Mouse (Mus musculus) kidney, postnatal 14 days (tissue): ENCODE data around the gene Smg6.
A peak's percentile ranks its signal among the peaks of the same experiment; 100 is the strongest.
"Not testable (repeated sequence)": the region's sequence is repeated elsewhere in the genome, so short reads cannot be mapped to it uniquely, and the experiment has no call there.

Source experiments
- DNase-seq: peaks from one replicate; pipeline ENCODE4 v3.0.0; 2022; ENCODE audit warnings: mixed read lengths

Gene Smg6

DNA sequence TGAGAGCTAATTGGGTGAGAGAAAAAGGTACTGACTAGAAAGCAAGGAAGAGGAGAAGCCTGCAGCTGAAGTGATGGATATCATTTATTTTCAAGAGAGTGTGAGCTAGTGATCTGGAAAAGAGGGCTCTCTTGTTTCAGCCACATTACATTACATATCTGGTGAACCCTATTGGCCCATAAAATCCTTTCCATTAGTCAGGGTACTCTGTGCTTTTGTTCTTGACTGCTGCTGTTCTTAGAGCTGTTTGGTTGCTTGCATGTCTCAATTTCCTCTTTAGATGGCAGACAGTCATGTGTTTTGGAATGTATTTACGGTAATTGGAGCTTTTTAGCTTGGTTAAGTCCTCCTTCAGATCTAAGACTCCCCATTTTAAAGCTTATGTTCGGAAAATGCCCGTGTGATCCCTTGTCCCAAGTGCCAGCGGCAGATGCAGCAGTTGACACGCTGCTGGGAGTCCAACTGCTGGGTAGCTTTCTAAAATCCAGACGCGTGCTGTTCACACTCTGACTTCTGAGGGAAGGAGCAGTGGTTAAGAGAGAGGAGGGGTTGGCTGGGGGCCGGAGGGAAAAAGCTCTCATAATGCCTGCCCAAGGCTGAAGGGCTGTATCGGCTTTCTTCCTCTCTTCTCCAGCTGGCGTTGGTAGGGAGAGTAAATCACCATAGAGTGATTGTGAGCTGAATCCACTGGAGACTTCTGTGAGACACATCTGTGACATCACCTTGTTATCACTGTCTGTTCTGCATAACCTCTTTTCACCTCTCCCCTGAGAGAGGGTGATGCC, 75.4 kb downstream of the Smg6 start:
- DNase-seq: no peak

DNA sequence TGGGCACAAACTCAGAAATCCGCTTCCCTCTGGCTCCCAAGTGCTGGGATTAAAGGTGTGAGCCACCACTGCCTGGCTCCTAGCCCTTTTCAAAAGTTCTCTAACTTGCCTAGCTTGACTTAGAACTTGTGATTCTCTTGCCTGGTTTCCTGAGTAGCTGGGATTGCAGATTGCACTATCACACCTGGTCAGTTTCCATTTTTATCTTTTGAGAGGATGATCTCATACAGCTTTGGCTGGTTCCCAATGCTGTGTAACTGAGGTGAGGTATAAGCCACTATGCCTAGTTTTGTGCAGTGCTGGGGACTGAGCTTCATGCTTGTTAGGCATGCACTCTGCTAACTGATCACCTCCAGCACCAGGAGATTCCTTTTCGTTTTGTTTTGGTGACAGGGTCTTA, 82.6 kb downstream of the Smg6 start:
- DNase-seq: no peak

DNA sequence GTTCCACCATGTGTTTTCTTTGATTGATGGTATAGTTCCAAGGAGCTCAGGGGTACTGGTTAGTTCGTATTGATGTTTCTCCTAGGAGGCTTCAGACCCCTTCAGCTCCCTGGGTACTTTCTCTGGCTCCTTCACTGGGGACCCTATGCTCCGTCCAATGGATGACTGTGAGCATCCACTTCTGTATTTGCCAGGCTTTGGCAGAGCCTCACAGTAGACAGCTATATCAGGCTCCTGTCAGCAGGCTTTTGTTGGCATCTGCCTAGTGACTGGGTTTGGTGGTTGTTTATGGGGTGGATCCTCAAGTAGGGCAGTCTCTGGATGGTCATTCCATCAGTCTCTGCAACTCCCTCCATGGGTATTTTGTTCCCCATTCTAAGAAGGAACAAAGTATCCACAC, 83.9 kb downstream of the Smg6 start:
- not testable (repeated sequence) for DNase-seq

DNA sequence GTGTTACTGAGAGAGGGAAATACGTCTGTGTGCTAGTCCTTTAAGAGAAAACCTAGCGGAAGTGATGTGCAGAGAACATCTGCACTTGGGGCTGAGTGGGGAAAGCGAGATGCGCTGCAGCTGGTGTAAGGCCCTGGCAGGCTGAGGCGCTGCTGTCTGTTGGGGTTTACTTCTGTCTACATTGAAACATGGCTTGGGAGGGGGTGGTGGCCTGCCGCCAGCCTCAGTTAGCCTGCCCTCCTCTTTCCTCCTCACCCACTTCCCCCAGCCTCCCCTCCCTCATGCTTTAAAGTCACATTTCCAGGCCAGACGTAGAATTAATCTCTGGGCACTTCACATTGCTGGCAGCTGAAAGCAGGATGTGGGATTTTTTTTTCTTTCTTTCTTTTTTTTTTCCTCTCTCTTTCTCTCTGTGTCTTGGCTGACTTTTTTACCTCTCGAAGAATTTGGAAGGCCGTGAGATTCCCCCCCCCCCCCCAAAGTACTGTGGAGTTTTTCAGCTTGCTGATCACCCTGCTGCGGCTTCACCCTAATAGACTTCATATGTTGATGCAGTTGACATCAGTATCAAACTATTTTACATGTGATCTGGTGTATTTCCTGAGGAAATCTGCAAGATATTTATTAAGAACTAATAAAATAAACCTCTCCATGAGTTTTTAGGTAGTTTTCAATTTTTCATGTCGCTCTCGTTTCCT, 87.5 kb downstream of the Smg6 start:
- peak; percentile 85 for DNase-seq

DNA sequence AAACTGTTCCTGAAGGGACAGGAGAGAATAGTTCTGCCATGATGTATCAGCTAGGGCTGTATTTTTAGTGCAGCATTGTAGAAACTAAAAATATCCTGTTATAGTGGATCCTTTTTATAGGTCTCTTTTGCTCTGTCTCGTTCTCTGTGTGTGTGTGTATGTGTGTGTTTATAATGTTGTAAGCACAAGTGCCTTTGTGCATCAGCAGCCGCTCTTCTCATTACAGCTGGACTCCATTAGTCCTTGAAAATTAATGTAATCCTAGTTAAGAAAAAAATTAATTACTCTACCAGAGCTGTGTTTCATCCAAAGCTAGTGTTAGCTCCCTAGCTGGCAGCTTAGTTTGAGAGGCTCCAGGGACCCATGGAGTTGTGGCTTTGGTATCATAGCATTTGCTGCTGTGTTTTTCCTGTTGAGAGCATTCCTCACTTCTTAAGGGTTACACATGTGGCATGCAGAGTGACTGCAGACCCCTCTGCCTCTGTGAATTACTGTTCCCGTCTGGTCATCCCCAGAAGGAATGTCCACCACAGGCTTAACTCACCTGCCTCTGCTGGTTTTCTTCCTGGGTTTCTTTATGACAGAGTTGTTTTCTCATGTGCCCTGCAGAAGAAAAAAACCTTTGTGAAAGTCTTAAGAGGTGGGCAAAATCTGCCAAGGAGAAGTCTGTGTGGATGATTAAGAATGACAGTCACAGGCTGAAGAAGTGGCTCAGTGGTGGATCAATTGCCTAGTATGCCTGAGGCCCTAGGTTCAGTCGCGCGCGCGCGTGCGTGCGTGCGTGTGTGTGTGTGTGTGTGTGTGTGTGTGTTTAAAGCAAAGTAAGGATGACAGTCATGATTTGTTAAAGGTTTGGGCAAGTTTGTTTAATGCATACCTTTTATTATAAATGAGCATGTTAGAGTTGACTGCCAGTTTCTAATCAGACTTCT, 88.4 kb downstream of the Smg6 start:
- DNase-seq: no peak

DNA sequence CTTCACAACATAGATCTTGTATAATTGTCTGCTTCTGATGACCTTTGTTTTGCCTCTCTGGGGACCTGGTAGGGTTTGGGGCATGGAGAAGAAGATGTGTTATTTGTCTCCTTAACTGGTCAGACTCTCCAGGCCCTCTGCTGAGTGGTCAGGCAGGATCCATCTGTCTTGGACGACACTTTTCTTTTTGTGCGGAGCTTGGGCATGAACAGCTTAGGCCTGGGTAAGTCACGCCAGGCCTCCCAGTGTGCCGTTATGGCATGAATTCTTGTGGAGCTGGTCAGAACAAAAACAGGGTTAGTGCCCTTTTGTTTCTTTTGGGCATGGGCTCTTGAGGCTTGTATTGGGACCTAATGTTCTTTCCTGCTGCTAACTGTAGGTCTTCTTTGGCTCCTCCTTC, 89.2 kb downstream of the Smg6 start:
- no peak for DNase-seq

DNA sequence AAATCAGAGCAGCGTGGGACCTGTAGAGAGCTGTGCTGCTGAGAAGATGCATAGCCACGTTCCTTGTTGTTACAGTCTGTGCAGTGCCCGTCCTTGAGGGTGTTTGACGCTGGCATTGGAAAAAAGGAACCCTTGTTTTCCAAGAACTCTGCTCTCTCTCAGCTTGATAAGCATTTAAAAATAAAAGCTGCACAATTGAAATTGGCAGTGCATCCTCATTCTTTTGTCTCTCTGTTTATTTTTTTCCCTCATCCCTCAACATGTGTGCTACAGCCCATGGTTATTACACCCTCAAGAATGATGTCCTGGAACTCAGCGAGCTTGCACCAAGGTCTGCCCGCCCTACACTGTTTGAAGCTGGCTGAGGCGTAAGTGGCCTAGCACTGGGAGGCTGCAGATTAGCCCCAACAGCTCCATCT, 89.8 kb downstream of the Smg6 start:
- DNase-seq: no peak

DNA sequence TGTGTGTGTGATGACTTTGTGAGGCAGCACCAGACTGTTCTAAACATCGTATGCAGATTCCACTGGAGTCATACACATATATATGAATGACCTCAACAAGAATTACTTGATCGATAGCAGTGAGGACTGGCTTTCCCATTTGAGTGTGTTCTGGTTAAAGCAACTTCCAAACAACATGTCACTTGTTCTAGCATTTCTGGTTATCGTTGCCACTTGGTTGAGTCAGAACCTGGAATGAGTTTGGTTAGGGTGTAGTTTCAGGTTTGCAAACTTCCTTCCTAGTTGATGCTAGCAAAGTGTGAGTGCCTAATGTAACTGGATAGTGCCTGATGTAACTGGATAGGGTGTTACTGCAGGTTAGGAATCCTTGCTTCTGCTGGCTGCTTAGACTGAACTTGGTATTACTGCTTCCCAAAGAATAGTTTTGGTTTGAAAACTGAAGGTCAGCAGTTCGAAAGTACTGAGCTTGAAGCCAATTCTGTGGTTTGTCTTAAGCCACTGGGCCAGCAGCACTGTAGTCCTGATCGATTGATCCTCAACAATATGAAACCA, 90.8 kb downstream of the Smg6 start:
- no peak for DNase-seq

DNA sequence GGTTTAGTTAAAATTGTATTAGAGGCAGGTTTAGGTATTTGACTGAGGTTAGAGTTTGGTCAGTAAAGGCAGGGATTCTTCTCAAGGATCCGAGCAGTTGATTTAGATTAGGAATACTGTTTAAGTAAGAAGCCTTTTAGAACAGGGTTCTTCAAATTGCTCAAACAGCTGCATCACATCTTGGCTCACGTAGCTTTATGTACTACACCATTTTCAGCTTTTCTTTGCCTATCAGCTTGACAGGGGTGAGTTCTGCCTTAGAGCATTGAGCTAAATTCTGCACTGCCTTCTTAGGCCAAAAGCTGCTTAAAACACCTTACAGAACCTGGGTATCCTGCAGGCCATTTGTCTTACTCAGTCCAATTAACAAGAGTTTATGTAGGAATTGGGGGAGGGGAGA, 92.2 kb downstream of the Smg6 start:
- DNase-seq: no peak

DNA sequence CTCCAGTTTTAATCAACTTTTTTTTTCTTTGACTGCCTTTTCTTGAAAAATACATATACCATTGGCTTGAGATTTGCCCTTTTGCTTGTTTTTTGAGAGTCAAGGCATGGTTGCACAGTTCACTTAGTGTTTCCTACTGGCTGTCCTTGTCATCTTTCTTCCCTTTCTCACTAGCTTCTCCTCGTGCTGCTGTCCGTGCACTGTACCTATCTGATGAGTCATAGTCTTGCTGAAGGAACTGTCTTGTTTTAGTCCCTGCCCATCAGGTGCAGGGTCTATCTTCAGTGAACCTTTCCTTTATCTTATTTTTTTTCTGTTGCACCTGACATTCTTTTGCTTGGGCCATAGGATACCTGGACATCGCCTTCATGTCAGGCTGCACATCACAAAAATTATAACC, 101.4 kb downstream of the Smg6 start:
- DNase-seq: no peak

DNA sequence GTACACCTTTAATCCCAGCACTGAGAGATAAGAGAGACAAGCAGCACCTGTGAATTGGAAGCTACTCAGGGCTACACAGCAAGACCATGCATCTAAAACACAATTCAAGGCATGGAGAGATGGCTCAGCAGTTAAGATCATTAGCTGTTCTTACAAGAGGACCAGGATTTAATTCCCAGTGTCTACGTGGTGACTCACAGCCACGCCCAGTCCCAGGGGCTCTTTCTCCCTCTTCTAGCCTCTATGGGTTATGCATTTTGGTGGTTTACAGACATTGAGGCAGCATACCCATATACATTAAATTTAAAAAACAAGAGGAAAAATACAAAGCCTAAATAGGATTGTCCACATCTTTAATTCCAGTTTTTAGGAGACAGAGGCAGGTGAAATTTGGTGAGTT, 102.0 kb downstream of the Smg6 start:
- no peak for DNase-seq

DNA sequence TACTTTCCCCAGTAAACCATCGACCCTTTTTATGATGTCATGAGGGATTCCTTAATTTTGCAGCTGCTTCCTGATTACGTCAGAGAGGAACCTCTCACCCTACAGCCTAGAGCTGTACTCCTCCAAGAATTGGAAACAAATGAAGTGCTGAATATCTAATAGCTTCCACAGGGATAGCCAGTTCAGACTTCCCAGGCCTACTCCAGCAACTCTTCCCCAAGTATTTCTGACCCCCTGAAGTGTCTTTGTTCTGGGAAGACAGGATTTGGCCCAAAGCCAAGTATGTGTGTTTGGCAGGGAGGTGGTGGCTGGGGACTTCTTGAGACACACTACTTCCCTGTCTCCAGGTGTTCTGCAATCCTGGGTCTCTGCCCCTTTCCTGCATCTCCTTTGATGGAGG, 105.6 kb downstream of the Smg6 start:
- no peak for DNase-seq

DNA sequence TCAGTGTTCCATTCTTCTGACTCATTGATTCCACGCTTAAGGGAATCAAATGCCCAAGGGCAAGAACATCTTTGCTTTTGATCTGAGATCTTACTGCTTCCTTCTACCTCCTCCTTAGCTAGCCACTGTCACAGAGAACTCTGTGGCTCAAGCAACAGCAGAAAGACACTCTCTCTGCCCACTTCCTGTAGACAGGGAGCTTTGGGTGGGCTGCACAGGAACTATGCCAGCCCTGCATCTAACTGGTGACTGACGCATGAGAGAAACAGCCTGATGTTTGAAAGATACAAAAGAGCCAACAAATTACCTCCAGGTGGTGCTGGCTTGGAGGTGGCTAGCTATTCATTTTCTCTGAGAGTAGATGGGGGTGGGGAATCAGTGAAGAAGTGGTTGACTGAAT, 107.3 kb downstream of the Smg6 start:
- DNase-seq: no peak

DNA sequence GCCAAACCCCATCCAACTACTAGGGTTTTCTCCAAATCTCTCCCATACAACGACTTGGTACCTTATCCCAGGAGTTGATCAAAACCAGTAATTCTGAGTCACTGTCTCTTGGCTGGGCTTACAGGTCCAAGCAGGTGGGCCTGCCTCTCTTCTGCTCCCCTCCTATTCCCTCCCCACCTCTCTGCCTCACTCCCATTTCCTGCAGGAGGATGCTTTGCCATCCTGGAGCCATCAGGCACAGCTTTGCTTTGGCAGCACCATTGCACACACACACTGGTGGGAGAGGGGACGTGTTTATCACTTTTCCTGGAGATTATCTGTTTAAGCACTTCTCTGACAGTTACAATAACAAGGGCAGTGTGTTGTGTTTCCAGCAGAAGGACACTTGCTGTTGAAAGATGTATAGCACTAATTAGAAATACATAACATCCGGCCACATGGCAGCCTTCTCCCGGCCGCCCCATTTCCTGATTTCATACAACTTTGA, 108.0 kb downstream of the Smg6 start:
- DNase-seq: no peak

DNA sequence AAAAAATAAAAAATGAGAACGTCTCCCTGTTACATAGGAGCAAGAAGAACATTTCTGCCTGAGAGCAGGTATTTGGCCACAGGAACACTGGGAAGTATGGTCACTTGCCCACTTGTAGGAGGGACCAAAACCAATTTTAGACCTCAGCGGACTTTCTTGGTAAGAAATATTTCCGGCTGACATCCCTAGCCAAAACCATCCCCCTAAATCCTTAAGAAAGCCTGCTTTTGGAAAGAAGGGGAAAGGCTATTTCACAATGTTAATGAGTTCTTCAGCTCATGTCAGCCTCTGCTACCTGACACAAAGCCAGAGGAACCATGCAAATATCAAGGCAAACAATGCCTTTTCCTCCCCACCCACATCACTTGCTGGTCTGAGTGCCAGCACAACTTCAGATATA, 108.5 kb downstream of the Smg6 start:
- no peak for DNase-seq

DNA sequence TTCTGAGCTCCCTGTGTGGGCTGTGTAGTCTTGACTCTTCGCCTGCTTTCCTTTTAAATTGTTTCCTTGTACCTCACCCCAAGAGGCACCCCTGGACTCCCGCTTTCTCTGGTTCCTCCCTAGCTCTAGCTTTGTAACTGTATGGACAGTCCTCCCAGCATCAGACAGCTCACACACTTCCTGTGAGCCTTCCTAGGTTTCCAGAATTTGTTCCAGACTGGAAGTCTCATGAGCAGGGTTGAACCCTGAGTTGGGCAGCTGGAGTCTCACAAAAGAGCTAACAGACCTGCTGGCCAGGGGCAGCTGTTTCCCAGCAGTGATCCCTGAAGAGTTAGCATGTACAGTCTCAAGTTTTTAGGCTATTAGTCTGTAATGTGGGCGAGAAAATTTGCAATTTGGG, 118.7 kb downstream of the Smg6 start:
- DNase-seq: no peak

DNA sequence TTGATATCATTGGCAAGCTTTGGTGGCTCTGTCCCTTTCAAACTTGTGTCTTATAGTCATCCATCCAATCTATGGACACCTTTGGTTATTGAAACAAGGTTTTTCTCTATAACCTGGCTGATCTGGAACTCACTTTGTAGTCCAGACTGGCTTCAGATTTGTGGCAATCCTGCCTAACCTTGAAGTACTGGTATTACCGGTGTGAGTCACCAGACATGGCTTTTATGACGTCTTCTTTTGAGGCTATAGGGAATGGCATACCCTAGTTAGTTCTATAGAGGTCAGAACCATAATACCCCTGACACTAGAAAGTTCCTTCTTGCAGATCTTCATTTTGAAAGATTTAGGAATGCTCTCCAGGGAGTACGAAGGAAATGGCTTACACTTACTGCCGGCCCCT, 120.2 kb downstream of the Smg6 start:
- no peak for DNase-seq

DNA sequence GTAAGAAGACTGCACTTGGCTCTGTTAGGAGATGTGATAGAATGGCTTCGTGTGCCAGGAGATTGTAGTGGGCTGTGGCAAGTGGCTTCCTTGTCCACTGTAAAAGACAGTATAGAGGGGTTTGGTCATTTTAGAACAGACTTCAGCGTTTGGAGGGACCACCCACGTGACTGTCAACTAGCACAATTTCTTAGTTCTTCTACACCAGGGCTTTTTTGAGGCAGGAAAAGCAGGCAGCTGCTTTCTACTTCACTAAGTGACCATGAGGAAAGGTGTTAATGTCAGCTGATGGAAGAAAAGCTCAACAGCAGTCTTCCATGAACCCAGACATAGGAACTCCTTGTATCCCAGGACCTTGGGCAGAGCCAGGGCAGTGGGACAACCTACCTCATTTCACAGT, 121.0 kb downstream of the Smg6 start:
- no peak for DNase-seq

DNA sequence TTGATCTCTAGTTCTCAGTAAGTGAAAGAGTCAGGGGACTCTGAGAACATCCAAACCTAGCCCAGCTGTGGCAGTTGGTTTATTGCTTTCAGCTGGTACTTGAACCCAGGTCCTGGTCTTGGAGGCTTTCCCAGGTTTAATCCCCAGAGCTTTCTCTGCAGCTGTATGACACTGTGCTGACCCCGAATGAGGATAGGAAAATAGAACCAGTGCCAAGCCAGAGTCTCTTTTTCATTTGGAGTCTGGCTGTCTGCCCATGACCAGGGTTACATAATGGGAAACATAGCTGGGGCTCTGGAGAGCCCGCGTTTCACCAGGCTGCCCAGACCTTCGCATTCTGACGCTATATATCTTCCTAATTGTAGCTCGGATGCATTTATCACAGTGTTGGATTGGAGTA, 121.4 kb downstream of the Smg6 start:
- peak; percentile 95 for DNase-seq

DNA sequence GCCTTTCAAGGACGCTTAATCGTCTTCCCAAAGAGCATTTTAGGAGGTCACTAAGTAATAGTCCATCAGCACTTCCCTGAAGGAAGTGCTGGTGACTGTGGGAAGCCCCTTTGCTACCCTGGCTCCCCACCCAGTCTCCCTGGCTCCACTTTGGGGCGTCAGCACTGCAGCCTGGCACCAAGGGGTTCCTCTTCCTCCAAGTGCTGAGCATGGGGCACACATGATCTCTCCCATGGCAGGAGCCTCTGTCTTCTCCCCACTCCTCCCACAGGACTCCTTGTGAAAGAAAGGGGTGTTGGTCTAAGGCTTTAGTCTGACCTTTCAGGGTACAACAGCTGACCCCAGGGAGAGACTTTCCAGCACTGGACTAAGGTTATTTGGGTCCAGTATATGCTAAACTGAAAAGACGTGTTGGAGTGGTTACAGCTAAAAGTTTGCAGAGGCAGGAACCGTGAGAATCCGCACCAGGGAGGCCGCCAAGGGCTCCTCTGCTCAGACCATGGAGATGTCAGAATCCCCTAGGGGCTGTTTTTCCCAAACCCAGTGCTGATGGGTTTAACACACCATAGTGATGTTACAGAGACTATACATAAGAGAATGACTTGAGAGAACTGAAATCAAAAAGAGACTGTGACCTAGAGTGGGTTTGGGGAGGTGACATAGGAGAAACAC, 122.2 kb downstream of the Smg6 start:
- no peak for DNase-seq

DNA sequence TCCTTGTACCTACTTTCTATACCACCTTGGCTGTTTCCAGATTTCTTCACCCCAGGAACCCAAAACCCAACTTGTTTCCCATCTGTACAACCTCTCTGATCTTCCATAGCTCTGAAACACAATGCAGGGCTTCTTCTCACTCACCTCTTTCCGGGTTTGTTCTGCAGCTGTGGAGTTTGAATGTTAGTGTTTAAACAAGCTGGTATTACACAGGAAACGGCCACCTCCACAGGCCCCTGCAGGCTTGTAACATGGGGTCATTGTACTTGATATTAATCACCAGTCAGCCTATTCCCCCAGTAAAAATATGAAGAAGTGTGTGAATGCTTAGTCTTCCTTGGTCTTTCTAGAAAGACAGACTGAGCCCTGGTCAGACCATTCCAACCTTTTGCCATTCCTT, 123.5 kb downstream of the Smg6 start:
- DNase-seq: no peak

DNA sequence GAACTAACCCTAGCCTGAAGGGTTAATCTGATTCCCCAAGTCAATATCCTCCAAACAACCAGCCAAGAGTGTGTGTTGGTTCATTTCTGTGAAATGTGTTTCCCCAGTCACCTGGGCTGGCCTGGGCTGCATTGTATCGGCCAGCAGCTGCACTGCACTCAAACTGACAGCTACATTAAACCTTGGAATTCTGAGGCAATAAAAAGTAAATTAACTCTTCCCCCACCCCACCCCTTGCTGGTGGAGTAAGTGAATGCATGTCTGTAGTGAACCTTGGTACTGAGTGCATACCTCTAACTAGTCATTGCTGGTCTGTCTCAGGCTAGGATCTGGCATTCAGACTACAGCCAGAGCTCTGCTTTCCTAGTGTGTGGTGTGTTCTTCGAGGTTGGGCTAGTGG, 124.2 kb downstream of the Smg6 start:
- DNase-seq: peak; percentile 27

DNA sequence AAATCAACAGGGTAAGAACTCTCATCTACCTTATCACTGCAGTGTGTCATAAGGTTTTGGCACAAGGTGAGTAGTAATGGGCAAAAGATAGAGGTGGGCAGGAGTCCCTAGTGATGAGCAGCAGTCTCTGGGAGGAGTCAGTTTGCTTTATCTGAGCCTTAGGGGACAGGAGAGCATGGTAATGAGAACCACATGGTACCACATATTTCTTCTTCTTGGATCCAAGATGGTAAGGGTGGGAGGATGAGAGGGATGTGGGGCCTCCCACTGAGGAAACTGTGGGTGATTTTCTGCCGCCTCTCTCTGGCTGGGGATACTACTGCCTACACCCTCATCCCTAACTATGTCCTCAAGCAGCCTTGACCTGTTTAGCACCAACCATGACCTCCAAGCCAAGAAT, 125.6 kb downstream of the Smg6 start:
- no peak for DNase-seq
